Mouse (Mus musculus) bone marrow macrophage, adult 2 months (primary cell): ENCODE results near the gene Ptpn7.

ENCODE experiments used
- CTCF ChIP-seq: IDR thresholded peaks from 2 replicates; pipeline ENCODE4 v1.5.1; 2012; ENCODE audit warnings: low read depth, mild to moderate bottlenecking, low read length, moderate library complexity
- POLR2A ChIP-seq: IDR thresholded peaks from 2 replicates; pipeline ENCODE4 v1.6.1; 2012; ENCODE audit warnings: mild to moderate bottlenecking, low read depth, low read length, borderline replicate concordance

DNA sequence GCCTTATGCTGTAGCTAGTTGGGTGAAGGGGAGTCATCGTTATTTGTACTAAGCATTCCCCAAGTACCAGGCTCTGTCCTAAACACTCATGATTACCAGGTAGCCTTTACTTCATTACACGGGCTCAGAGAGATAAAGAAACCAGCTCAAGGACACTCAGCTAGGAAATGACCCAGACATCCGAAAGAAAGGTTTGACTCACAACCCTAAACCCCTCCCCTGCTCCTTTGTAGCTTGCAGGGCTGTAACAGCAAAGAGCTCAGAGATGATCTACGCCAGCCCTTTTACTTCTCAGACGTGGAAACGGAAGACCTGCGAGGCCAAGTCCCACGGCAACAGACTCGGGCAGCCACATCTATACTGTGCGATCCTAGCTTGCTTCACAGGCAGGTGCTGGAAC is 37.8 kb downstream of the Ptpn7 start:
- TF ChIP-seq POLR2A (no peak), CTCF (no peak)
